Mouse (Mus musculus) cerebellum, postnatal 14 days (tissue): ENCODE results near the gene Myo1c.

ENCODE experiments used
- DNase-seq, 2 experiments: peaks; one replicate each; pipeline ENCODE4 v3.0.0; 2021; ENCODE audit warnings: mixed read lengths in 2 of 2

Myo1c gene

DNA sequence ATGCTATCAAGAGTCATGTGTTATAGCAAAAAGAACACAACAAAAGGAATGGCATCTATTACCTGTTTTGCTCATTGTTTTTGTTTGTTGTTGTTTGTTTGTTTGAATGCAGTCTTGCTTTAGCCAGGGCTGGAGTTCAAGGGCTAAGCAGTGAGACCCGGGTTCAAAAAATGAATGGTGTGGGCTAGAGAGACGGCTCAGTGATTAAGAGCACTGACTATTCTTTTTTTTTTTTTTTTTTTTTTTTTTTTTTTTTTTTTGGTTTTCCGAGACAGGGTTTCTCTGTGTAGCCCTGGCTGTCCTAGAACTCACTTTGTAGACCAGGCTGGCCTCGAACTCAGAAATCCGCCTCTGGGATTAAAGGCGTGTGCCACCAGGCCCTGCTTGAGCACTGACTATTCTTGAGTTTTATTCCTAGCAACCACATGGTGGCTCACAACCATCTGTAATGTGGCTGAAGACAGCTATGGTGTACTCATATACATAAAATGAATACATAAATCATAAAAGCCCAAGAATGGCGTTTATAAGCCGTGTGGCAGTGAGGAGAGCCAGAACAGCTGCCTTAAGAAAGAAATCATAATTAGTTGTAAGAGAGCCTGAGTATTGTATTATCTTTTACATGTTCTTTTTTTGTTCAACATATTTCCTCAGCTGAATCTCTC lies 66.5 kb downstream of the Myo1c start:
- DNase-seq, result no peak

- no peak for DNase-seq
Observed at GRCm38 (mm10) chr11:75722339-75722738, 72.0 kb downstream of the Myo1c start.
